Mouse (Mus musculus) myocyte (in vitro differentiated cells): Measurements from ENCODE around the gene Jmjd1c. TPM values are rescaled to one million over a fixed set of nuclear protein-coding genes. Genes with fewer than 3 reads are reported as not detected.

Experiments used
- H3K27me3 ChIP-seq: one replicate; pipeline ENCODE4 v1.6.1; 2011; ENCODE audit not compliant: control insufficient read depth, insufficient read depth, insufficient read length
- H3K36me3 ChIP-seq: one replicate; pipeline ENCODE4 v1.6.1; 2011; ENCODE audit not compliant: control insufficient read depth, insufficient read depth
- H3K4me2 ChIP-seq: one replicate; pipeline ENCODE4 v1.6.1; 2011; ENCODE audit warnings: low read depth, control low read depth
- H3K4me3 ChIP-seq: one replicate; pipeline ENCODE4 v1.5.1; 2011; ENCODE audit warnings: mild to moderate bottlenecking, control low read depth, moderate library complexity
- H3K79me2 ChIP-seq: one replicate; pipeline ENCODE4 v1.6.1; 2011; ENCODE audit not compliant: control insufficient read depth, insufficient read depth
- H3ac ChIP-seq: one replicate; pipeline ENCODE4 v1.6.1; 2011; ENCODE audit not compliant: control insufficient read depth, insufficient read length
- CEBPB ChIP-seq: IDR thresholded peaks from 2 replicates; pipeline ENCODE4 v1.6.1; 2011; ENCODE audit warnings: mild to moderate bottlenecking, moderate library complexity; ENCODE audit not compliant: poor library complexity, insufficient read depth, severe bottlenecking
- E2F4 ChIP-seq: IDR thresholded peaks from one replicate; pipeline ENCODE4 v1.6.1; 2011; ENCODE audit warnings: mild to moderate bottlenecking, control low read depth, moderate library complexity; ENCODE audit not compliant: insufficient read depth
- MAX ChIP-seq: IDR thresholded peaks from one replicate; pipeline ENCODE4 v1.6.1; 2011; ENCODE audit warnings: low read depth, mild to moderate bottlenecking, control low read depth
- MYOD1 ChIP-seq, 3 experiments: IDR thresholded peaks; one replicate each; pipeline ENCODE4 v1.6.1; 2011; ENCODE audit warnings: control low read depth in 2 of 3, low read depth in 2 of 3, mild to moderate bottlenecking in 2 of 3, moderate library complexity in 1 of 3; ENCODE audit not compliant: insufficient read length in 2 of 3, control insufficient read depth in 1 of 3
- MYOG ChIP-seq, 3 experiments: IDR thresholded peaks; one replicate each; pipeline ENCODE4 v1.6.1; 2011; ENCODE audit warnings: control low read depth in 2 of 3, low read depth in 2 of 3, mild to moderate bottlenecking in 2 of 3; ENCODE audit not compliant: insufficient read length in 2 of 3, control insufficient read depth in 1 of 3, insufficient read depth in 1 of 3
- POLR2A ChIP-seq: IDR thresholded peaks from one replicate; pipeline ENCODE4 v1.6.1; 2011; ENCODE audit warnings: low read depth, mild to moderate bottlenecking, control low read depth, moderate library complexity; ENCODE audit not compliant: insufficient read length
- POLR2AphosphoS2 ChIP-seq: IDR thresholded peaks from one replicate; pipeline ENCODE4 v1.6.1; 2011; ENCODE audit warnings: low read depth, control low read depth; ENCODE audit not compliant: insufficient read length
- REST ChIP-seq: IDR thresholded peaks from one replicate; pipeline ENCODE4 v1.6.1; 2011; ENCODE audit warnings: mild to moderate bottlenecking, control low read depth, moderate library complexity; ENCODE audit not compliant: insufficient read depth, insufficient read length
- SRF ChIP-seq: IDR thresholded peaks from one replicate; pipeline ENCODE4 v1.6.1; 2011; ENCODE audit warnings: low read depth; ENCODE audit not compliant: control insufficient read depth, insufficient read length
- TCF12 ChIP-seq: IDR thresholded peaks from one replicate; pipeline ENCODE4 v1.6.1; 2011; ENCODE audit warnings: mild to moderate bottlenecking, control low read depth; ENCODE audit not compliant: poor library complexity, insufficient read depth, severe bottlenecking
- TCF3 ChIP-seq: IDR thresholded peaks from one replicate; pipeline ENCODE4 v1.6.1; 2011; ENCODE audit warnings: low read depth, control low read depth; ENCODE audit not compliant: insufficient read length
- USF1 ChIP-seq: IDR thresholded peaks from one replicate; pipeline ENCODE4 v1.6.1; 2011; ENCODE audit warnings: low read depth, mild to moderate bottlenecking, control low read depth, moderate library complexity
- polyA plus RNA-seq: library from polyadenylated mRNA; unstranded; fragments of >200 nt; fragmentation: generic; extraction: Trizol; gene quantifications from one replicate; pipeline ENCODE4 v1.2.1, GENCODE M21; 2012; ENCODE audit warnings: missing spikeins

The Jmjd1c gene
- polyA plus RNA-seq, 1 experiment, result 5.6 TPM

DNA sequence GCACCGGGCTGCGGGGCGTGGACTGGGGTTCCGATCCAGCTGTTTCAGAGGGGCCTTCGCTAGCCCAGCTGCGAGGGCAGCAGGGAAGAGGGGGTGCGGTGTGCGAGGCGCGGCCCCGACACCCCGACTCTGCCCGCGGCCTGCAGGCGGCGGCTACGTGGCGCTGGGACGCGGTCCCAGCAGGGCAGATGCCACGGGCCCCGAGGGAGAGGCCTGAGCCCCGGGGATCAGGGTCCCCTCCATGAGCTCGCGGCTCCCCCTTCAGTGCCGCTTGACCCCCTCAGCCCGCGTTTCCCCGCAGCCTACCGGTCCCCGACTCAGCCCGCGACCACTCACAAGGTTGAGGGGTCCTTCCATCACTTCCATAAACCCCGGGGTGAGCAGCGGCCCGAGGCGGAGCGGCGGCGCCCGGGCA lies 188.8 kb downstream of the Jmjd1c start:
- H3K79me2 ChIP-seq, result peaks cover 48% of the 10 kb centered on the region
- TF ChIP-seq TCF3 (no peak), MYOD1 (IDR thresholded peaks at IDR 0.05; ENCODE audit: control insufficient read depth in 1 of 3, insufficient read length in 2 of 3, low read depth in 2 of 3) (peak in 1 of 3 experiments; percentile 12), MYOG (IDR thresholded peaks at IDR 0.05; ENCODE audit: control insufficient read depth in 1 of 3, insufficient read depth in 1 of 3, insufficient read length in 2 of 3, low read depth in 2 of 3) (peak in 1 of 3 experiments; percentile 10), POLR2AphosphoS2 (peak; percentile 46)
- H3K27me3 ChIP-seq, result no peaks in the 10 kb centered on the region
- H3K4me2 ChIP-seq, result peak overlapping the region; percentile 97
- no peaks in the 10 kb centered on the region for H3K36me3 ChIP-seq
- peak overlapping the region; percentile 60 for H3K4me3 ChIP-seq
- peak overlapping the region; percentile 87 for H3ac ChIP-seq

GRCm38 (mm10) chr10:67285176-67285814 lies 189.4 kb downstream of the Jmjd1c start, which contains the start of gene Nrbf2:
Gene Nrbf2, minus strand, starts transcription at chr10:67285305.
- H3K36me3 ChIP-seq, result no peaks in the 10 kb centered on the region
- no peaks in the 10 kb centered on the region for H3K27me3 ChIP-seq
- H3K4me3 ChIP-seq, result peak within 1 kb of the TSS; percentile 60
- TF ChIP-seq TCF12 (no peak), REST (no peak), CEBPB (no peak), POLR2A (peak; percentile 65), E2F4 (no peak), MAX (no peak), MYOD1 (IDR thresholded peaks at IDR 0.05; ENCODE audit: control insufficient read depth in 1 of 3, insufficient read length in 2 of 3, low read depth in 2 of 3) (no peak), POLR2AphosphoS2 (peak; percentile 0), SRF (no peak), USF1 (peak; percentile 95)
- peak within 1 kb of the TSS; percentile 87 for H3ac ChIP-seq
- peaks cover 43% of the 10 kb centered on the region for H3K79me2 ChIP-seq
- peak within 1 kb of the TSS; percentile 97 for H3K4me2 ChIP-seq

- Histone ChIP-seq H3K36me3 (no peaks in the 10 kb centered on the region), H3K27me3 (no peaks in the 10 kb centered on the region), H3K4me2 (peak overlapping the region; percentile 42), H3K79me2 (peaks cover 19% of the 10 kb centered on the region), H3K4me3 (no peak overlapping the region), H3ac (no peak overlapping the region)
- TF ChIP-seq TCF12 (peak; percentile 26), E2F4 (no peak), CEBPB (0 out of 2 replicates have a peak, but pooled peaks have one; percentile 50), MYOD1 (IDR thresholded peaks at IDR 0.05; ENCODE audit: control insufficient read depth in 1 of 3, insufficient read length in 2 of 3, low read depth in 2 of 3) (peak in 2 of 3 experiments; percentile 21 to 70), USF1 (peak; percentile 43), MYOG (IDR thresholded peaks at IDR 0.05; ENCODE audit: control insufficient read depth in 1 of 3, insufficient read depth in 1 of 3, insufficient read length in 2 of 3, low read depth in 2 of 3) (peak; percentile 57 to 90 (median 60))
These were observed 192.0 kb downstream of the Jmjd1c start for GRCm38 (mm10) chr10:67287877-67288276.

DNA sequence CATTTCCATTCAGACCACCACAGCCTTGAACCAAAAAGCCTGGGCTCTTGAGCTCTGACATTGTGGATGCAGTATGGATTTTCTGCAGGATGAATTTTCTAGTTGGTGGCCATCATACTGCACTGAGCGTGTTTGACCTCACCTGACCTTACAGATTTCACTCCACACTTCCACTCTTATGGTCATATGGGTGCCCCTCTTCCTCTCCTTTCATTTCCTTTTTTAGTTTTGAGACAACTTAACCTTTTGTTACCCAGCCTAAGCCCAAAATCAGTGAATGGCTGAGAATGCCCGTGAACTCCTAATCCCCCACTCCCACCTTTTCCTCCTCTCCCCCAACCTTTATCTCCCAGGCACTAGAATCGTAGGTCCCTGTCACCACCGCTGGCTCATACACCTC lies 194.7 kb downstream of the Jmjd1c start:
- H3K79me2 ChIP-seq, result no peaks in the 10 kb centered on the region
- no peaks in the 10 kb centered on the region for H3K27me3 ChIP-seq
- H3K4me3 ChIP-seq, result no peak overlapping the region
- no peaks in the 10 kb centered on the region for H3K36me3 ChIP-seq
- TF ChIP-seq REST (no peak), USF1 (no peak)
- H3K4me2 ChIP-seq, result no peak overlapping the region
- no peak overlapping the region for H3ac ChIP-seq

DNA sequence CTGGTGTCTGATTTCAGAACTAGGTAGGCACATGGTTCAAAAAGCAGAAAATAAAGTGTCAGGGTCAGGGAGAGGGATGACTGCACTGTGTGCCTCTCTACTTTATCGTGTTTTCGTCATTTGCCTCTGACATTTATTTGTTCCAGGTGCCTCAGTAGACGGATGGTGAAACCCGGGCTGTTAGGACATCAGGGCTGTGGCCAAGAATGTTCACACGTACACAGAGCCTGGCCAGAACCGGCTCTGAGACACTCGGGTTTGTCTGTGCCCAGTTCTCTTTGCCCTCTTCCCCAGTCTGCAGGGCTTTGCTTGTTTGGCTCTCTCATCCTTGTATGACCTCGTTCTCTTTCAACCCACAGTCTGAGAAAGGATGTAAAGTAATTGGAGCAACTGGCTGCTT lies 195.2 kb downstream of the Jmjd1c start:
- Histone ChIP-seq H3K27me3 (no peaks in the 10 kb centered on the region), H3K36me3 (no peaks in the 10 kb centered on the region), H3K4me2 (no peak overlapping the region), H3K79me2 (no peaks in the 10 kb centered on the region), H3K4me3 (no peak overlapping the region), H3ac (no peak overlapping the region)
- TF ChIP-seq CEBPB (no peak), TCF12 (no peak), MAX (no peak), POLR2A (no peak), SRF (no peak), REST (no peak), E2F4 (no peak), POLR2AphosphoS2 (no peak), MYOD1 (IDR thresholded peaks at IDR 0.05; ENCODE audit: control insufficient read depth in 1 of 3, insufficient read length in 2 of 3, low read depth in 2 of 3) (no peak), USF1 (no peak), TCF3 (no peak), MYOG (IDR thresholded peaks at IDR 0.05; ENCODE audit: control insufficient read depth in 1 of 3, insufficient read depth in 1 of 3, insufficient read length in 2 of 3, low read depth in 2 of 3) (no peak)
